Mouse (Mus musculus) hindbrain, embryonic 14.5 days (tissue): ENCODE measurements around the gene Ccdc107. TPM values are rescaled to one million over a fixed set of nuclear protein-coding genes. Genes with fewer than 3 reads are reported as not detected.

Source experiments
- ATAC-seq: fragments of 200-750 bp; cut with Nextera tagmentation; 2 replicates; pipeline ENCODE4 v1.8.0; 2017; ENCODE audit warnings: moderate number of reproducible peaks, mild to moderate bottlenecking, moderate TSS enrichment, moderate library complexity; ENCODE audit not compliant: low FRiP score
- DNase-seq: peaks from one replicate; pipeline ENCODE4 v3.0.0-alpha.2; 2015; ENCODE audit warnings: low spot score
- H3K27ac ChIP-seq: fragments of 300-500 bp; sonication (generic); 2 replicates; pipeline ENCODE4 v1.5.1; 2014; ENCODE audit warnings: mild to moderate bottlenecking, moderate library complexity
- H3K27me3 ChIP-seq: fragments of 300-500 bp; sonication (generic); 2 replicates; pipeline ENCODE4 v1.6.1; 2014; ENCODE audit warnings: mild to moderate bottlenecking, low read length, mixed read lengths; ENCODE audit not compliant: control insufficient read depth, insufficient read depth
- H3K36me3 ChIP-seq: fragments of 300-500 bp; sonication (generic); replicated peaks from 2 replicates; pipeline ENCODE4 v1.6.1; 2014; ENCODE audit not compliant: control insufficient read depth, insufficient read depth
- H3K4me1 ChIP-seq: fragments of 300-500 bp; sonication (generic); replicated peaks from 2 replicates; pipeline ENCODE4 v1.6.1; 2014; ENCODE audit warnings: antibody characterized with exemption, low read length, mixed read lengths; ENCODE audit not compliant: control insufficient read depth, insufficient read depth
- H3K4me2 ChIP-seq: fragments of 300-500 bp; sonication (generic); replicated peaks from 2 replicates; pipeline ENCODE4 v1.6.1; 2014; ENCODE audit warnings: mild to moderate bottlenecking, moderate library complexity
- H3K4me3 ChIP-seq: fragments of 300-500 bp; sonication (generic); replicated peaks from 2 replicates; pipeline ENCODE4 v1.5.1; 2014; ENCODE audit warnings: mild to moderate bottlenecking, low read length
- H3K9ac ChIP-seq: fragments of 300-500 bp; sonication (generic); 2 replicates; pipeline ENCODE4 v1.6.1; 2014
- H3K9me3 ChIP-seq: fragments of 300-500 bp; sonication (generic); 2 replicates; pipeline ENCODE4 v1.6.1; 2016; ENCODE audit warnings: low read length; ENCODE audit not compliant: control insufficient read depth
- WGBS: fragments of 180-500 bp; shearing (Covaris S2); extraction: QIAGEN DNeasy Blood & Tissue Kit; methylation state at CpG from one replicate; pipeline ENCODE4 v1.1.7; 2014; 5-methylcytosine and 5-hydroxymethylcytosine counted together
- polyA plus RNA-seq: library from polyadenylated mRNA; unstranded; fragments of >200 nt; fragmentation: Nextera tagmentation; extraction: Ambion mirVana; gene quantifications from 2 replicates; pipeline ENCODE4 v1.2.1, GENCODE M21; 2014

The Ccdc107 gene
- polyA plus RNA-seq, 1 experiment from 2014 or later = 92.0 TPM

DNA sequence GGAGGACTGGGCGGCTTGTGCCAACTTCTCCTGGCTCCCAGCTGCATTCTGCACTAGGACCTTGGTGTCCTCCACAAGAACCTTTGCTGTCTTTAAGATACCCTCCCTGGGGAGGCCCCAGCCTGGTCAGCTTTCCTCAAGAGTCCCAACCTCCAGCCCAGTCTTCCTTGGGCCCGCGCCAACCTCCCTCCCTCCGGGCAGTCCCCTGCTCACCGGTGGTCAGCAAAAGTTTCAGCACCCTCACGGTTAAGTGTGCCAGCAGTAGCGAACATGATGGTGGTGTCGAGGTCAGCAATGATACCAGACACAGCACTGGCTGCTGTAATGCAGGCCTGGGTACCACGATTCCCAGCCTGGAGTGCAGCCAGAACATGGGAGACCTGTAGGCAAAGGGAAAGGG, 43.3 kb downstream of the Ccdc107 start:
- no peaks in the 10 kb centered on the region for H3K27me3 ChIP-seq
- 96% methylated on average over 9 of the region's 9 CpGs for WGBS
- no peak overlapping the region for H3K27ac ChIP-seq
- H3K9me3 ChIP-seq = no peaks in the 10 kb centered on the region
- peaks cover 99% of the 10 kb centered on the region for H3K36me3 ChIP-seq
- ATAC-seq = no peak
- DNase-seq = no peak
- H3K4me3 ChIP-seq = no peak overlapping the region
- H3K4me2 ChIP-seq = no peak overlapping the region
- H3K4me1 ChIP-seq = no peaks in the 10 kb centered on the region
- no peak overlapping the region for H3K9ac ChIP-seq

DNA sequence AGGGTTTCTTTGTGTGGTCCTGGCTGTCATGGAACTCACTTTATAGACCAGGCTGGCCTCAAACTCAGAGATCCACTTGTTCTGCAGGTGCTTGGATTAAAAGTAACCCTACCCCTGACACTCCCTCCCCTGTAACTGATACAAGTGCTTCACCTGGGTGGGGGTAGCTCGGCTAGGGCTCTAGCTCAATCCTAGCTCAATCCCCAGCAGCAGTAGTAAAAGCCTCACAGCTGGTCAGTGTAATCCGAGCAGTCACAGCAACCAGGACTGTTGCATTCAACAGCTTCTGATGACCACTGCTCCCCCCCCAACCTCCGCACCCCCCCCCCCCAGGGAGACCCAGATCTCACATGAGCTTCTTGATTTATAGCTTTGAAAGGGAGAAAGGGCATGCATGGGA, 49.3 kb downstream of the Ccdc107 start:
- 93% methylated on average over 3 of the region's 3 CpGs for WGBS
- Histone ChIP-seq H3K4me1 (no peaks in the 10 kb centered on the region), H3K9ac (no peak overlapping the region), H3K9me3 (no peaks in the 10 kb centered on the region), H3K4me2 (no peak overlapping the region), H3K4me3 (no peak overlapping the region), H3K36me3 (peaks cover 100% of the 10 kb centered on the region), H3K27ac (no peak overlapping the region), H3K27me3 (no peaks in the 10 kb centered on the region)
- no peak for DNase-seq
- no peak for ATAC-seq

Other genes with a start within 250 kb of the Ccdc107 start
- gene Atp8b5, start 225.7 kb upstream of the Ccdc107 start, polyA plus RNA-seq = 0.27 and 0.60 TPM in 2 replicates
- 58.3 and 58.5 TPM in 2 replicates for gene Rusc2, start 110.9 kb upstream of the Ccdc107 start, polyA plus RNA-seq
- gene Fam166b, start 63.8 kb upstream of the Ccdc107 start, polyA plus RNA-seq = 1.6 and 2.2 TPM in 2 replicates
- gene Tesk1, start 51.0 kb upstream of the Ccdc107 start, polyA plus RNA-seq = 21.8 and 22.6 TPM in 2 replicates
- gene Cd72, start 38.3 kb upstream of the Ccdc107 start, polyA plus RNA-seq = 6.4 and 7.5 TPM in 2 replicates
- not detected in 2 replicates for gene Sit1, start 9.2 kb upstream of the Ccdc107 start, polyA plus RNA-seq
- 4.7 and 6.1 TPM in 2 replicates for gene Arhgef39, start 6.8 kb downstream of the Ccdc107 start, polyA plus RNA-seq
- gene Car9, start 14.1 kb downstream of the Ccdc107 start, polyA plus RNA-seq = 0.16 and 0.26 TPM in 2 replicates
- gene Tpm2, start 30.9 kb downstream of the Ccdc107 start, polyA plus RNA-seq = 9.1 and 10.8 TPM in 2 replicates
- gene Creb3, start 69.4 kb downstream of the Ccdc107 start, polyA plus RNA-seq = 80.0 and 82.3 TPM in 2 replicates
- gene Tln1, start 69.8 kb downstream of the Ccdc107 start, polyA plus RNA-seq = 57.5 and 62.8 TPM in 2 replicates
- 21.7 and 25.2 TPM in 2 replicates for gene Rgp1, start 85.8 kb downstream of the Ccdc107 start, polyA plus RNA-seq
- 44.5 and 49.7 TPM in 2 replicates for gene Gba2, start 86.0 kb downstream of the Ccdc107 start, polyA plus RNA-seq
- gene Msmp, start 91.6 kb downstream of the Ccdc107 start, polyA plus RNA-seq = 1.0 and 1.9 TPM in 2 replicates
- 13.3 and 14.2 TPM in 2 replicates for gene Npr2, start 139.0 kb downstream of the Ccdc107 start, polyA plus RNA-seq
- 5.5 and 9.3 TPM in 2 replicates for gene Spag8, start 160.7 kb downstream of the Ccdc107 start, polyA plus RNA-seq
- gene Hint2, start 163.6 kb downstream of the Ccdc107 start, polyA plus RNA-seq = 70.1 and 77.0 TPM in 2 replicates
- gene Tmem8b, start 176.1 kb downstream of the Ccdc107 start, polyA plus RNA-seq = 8.7 and 10.5 TPM in 2 replicates
- gene Fam221b, start 176.2 kb downstream of the Ccdc107 start, polyA plus RNA-seq = 1.9 and 2.2 TPM in 2 replicates
- gene Olfr70, start 207.9 kb downstream of the Ccdc107 start, polyA plus RNA-seq = not detected in 2 replicates
- not detected in 2 replicates for gene Olfr71, start 217.4 kb downstream of the Ccdc107 start, polyA plus RNA-seq
- gene Hrct1, start 234.3 kb downstream of the Ccdc107 start, polyA plus RNA-seq = 0.18 and 0.58 TPM in 2 replicates
- gene Spaar, start 237.1 kb downstream of the Ccdc107 start, polyA plus RNA-seq = 0.04 and 0.07 TPM in 2 replicates